Mouse (Mus musculus) testis, adult 2 months (tissue): ENCODE results near the gene C1ql4.

Source experiments
- CTCF ChIP-seq: fragments of 200-500 bp; IDR thresholded peaks from 2 replicates; pipeline ENCODE4 v1.5.1; 2012; ENCODE audit warnings: low read depth, mild to moderate bottlenecking, inconsistent platforms, low read length, moderate library complexity; ENCODE audit not compliant: control insufficient read depth, insufficient read depth, insufficient replicate concordance
- POLR2A ChIP-seq: fragments of 200-500 bp; IDR thresholded peaks from 2 replicates; pipeline ENCODE4 v1.6.1; 2012; ENCODE audit warnings: low read depth, mild to moderate bottlenecking, inconsistent platforms, low read length, moderate library complexity; ENCODE audit not compliant: control insufficient read depth

- TF ChIP-seq POLR2A (no peak), CTCF (peak; percentile 82; the same call in 1 of the 2 replicates)
Observed at GRCm38 (mm10) chr15:99099139-99099556, 11.5 kb upstream of the C1ql4 start.
